Mouse (Mus musculus) splenic B cell, adult 2 months (primary cell): ENCODE results near the gene Sash3.
A peak's percentile ranks its signal among the peaks of the same experiment; 100 is the strongest.

Experiments
- DNase-seq: peaks from one replicate; pipeline ENCODE4 v3.0.0-alpha.2; 2011; ENCODE audit warnings: low read depth, low spot score
- H3K27me3 ChIP-seq: 2 replicates; pipeline ENCODE4 v1.6.1; 2012; ENCODE audit warnings: mild to moderate bottlenecking, low read length, moderate library complexity, mixed read lengths; ENCODE audit not compliant: control insufficient read depth, poor library complexity, insufficient read depth, severe bottlenecking
- H3K36me3 ChIP-seq: 2 replicates; pipeline ENCODE4 v1.6.1; 2012; ENCODE audit warnings: mild to moderate bottlenecking, low read length, moderate library complexity, mixed read lengths; ENCODE audit not compliant: control insufficient read depth, poor library complexity, insufficient read depth, severe bottlenecking

Sash3 gene

DNA sequence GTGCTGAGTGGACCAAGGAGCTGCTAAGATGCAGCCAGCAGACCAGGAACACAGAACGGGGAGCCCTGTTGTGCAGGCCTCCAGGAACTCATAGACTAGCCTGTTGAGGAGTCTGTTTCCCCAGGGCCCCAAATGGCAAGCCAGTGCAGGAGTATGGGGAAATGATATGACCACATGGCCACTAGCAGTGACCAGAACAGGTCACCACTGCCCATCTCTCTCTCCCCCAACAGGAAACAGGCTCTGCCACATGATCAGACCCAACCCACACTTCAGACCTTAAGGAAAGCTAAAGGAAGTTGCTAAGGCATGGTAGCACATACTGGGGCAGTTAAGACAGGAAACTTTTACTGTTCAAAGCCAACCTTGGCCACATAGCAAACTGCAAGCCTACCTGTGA lies 17.1 kb upstream of the Sash3 start:
- Histone ChIP-seq H3K36me3 (no peaks in the 10 kb centered on the region), H3K27me3 (no peaks in the 10 kb centered on the region)
- DNase-seq = no peak

DNA sequence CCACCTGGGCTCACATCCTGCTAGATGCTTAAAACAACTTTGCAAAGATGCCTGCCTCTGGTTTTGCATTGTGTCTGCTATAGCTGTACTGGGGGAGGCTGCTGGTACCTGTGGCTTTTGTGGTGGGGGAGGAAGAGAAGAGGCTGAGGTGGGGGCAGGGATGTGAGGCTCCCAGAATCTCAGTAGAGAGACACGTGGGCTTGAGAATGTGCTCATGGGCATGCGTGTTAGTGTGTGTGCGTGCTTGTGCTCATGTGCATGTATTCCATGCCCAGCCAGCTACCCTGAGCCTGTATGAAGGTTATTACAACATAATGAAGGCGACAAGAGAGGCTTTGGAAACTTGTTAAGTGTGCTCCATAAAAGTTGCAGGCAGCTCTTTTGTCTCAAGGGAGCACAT lies 9.3 kb upstream of the Sash3 start:
- H3K27me3 ChIP-seq = no peaks in the 10 kb centered on the region
- H3K36me3 ChIP-seq = no peaks in the 10 kb centered on the region
- peak; percentile 6 for DNase-seq

DNA sequence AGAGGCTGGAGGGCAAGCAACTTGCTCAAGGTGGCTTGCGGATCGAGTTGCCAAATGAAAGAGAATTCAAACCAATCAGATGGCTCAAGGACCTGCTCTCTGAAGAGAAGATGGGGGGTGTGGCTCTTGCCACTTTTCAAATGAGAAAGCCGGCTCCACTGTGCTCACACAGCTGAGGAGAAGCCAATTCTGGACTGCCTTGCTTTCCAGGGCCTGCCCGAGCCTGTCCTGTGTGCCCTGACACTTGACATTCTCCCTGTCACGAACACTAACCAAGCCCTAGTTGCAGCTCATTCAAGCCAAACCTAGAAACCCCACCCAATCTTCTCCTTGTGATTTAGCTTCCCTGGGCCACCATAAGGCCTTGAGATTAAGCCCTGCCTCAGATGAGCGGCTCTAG lies 8.2 kb upstream of the Sash3 start:
- no peaks in the 10 kb centered on the region for H3K36me3 ChIP-seq
- no peaks in the 10 kb centered on the region for H3K27me3 ChIP-seq
- peak; percentile 6 for DNase-seq

GRCm38 (mm10) chrX:48138539-48139275 lies 7.5 kb upstream of the Sash3 start:
- DNase-seq = peak; percentile 77
- Histone ChIP-seq H3K36me3 (no peaks in the 10 kb centered on the region), H3K27me3 (no peaks in the 10 kb centered on the region)

GRCm38 (mm10) chrX:48139368-48140285 lies 6.6 kb upstream of the Sash3 start:
- DNase-seq = peak; percentile 28
- Histone ChIP-seq H3K36me3 (no peaks in the 10 kb centered on the region), H3K27me3 (no peaks in the 10 kb centered on the region)

GRCm38 (mm10) chrX:48140286-48140877 lies 5.9 kb upstream of the Sash3 start:
- no peaks in the 10 kb centered on the region for H3K27me3 ChIP-seq
- DNase-seq = peak; percentile 78
- H3K36me3 ChIP-seq = no peaks in the 10 kb centered on the region

GRCm38 (mm10) chrX:48141481-48141880 lies 4.8 kb upstream of the Sash3 start:
- no peaks in the 10 kb centered on the region for H3K27me3 ChIP-seq
- DNase-seq = peak; percentile 75
- H3K36me3 ChIP-seq = no peaks in the 10 kb centered on the region

DNA sequence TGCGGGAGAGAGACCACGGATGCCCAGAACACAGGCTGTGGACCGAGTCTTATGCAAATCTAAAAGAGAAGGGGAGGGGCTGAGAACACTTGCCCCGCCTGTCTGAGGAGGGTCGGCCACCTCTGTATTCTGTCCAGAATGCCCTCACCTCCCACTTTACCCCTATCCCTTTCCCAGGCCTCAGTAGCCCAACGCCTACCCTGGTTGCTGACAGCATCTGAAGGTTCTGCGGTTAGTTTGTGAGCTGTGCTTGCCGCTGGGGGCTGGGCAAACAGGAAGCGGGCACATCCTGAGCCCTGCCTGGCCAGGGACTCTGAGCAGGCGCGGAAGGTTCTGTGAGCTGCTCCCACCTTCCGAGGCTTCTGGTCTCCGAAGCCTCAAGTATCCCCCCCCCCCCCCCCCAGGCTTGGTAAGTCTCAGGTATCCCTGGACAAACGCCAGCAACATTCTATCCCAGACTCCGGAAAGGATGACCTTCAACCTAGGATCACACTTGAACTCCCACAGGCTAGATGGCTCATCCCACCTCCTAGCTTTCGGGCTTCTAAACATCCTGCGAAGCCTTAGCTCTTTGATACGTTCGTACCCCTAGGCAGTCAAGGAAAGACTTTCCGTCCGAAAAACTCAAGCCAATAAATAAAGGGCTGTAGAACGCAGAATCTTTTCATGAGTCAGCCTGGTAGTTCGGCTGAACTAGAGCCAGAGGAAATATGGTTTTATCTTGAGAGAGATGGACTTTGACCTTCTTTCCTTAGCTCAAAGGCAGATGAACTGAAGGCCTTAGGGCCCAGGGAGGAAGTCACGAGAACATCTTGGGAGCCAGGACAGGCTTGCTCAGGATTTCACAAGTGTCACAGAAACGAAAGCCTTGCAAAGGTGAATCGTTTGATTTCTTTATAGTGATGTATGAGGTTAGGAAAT lies 2.6 kb upstream of the Sash3 start:
- peak; percentile 59 for DNase-seq
- H3K36me3 ChIP-seq = no peaks in the 10 kb centered on the region
- H3K27me3 ChIP-seq = no peaks in the 10 kb centered on the region

GRCm38 (mm10) chrX:48147226-48147625 lies 990 bp downstream of the Sash3 start:
- H3K27me3 ChIP-seq = no peaks in the 10 kb centered on the region
- peaks cover 2% of the 10 kb centered on the region; the same call in 1 of the 2 replicates for H3K36me3 ChIP-seq
- peak; percentile 25 for DNase-seq

GRCm38 (mm10) chrX:48147741-48148186 lies 1.5 kb downstream of the Sash3 start:
- peak; percentile 69 for DNase-seq
- H3K27me3 ChIP-seq = no peaks in the 10 kb centered on the region
- H3K36me3 ChIP-seq = peaks cover 2% of the 10 kb centered on the region; the same call in 1 of the 2 replicates

DNA sequence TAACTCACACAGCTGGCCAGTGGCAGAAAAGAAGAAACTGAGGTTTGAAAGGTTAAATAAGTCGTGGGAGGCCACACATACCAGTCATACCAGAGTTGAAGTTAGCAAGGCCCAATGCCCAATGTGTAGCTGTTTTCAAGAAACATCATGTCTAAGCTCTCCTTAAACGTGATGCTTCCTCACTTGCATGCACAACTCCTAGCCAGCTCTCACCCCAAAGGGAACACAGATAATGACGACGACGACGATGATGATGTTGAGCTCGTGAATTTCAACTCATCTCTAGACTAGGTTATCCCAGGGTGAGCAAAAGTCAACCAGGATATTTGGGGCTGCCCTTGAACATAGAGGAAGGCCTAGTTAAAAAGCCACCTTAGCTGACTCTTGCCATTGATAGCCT lies 5.9 kb downstream of the Sash3 start:
- peaks cover 8% of the 10 kb centered on the region for H3K36me3 ChIP-seq

DNA sequence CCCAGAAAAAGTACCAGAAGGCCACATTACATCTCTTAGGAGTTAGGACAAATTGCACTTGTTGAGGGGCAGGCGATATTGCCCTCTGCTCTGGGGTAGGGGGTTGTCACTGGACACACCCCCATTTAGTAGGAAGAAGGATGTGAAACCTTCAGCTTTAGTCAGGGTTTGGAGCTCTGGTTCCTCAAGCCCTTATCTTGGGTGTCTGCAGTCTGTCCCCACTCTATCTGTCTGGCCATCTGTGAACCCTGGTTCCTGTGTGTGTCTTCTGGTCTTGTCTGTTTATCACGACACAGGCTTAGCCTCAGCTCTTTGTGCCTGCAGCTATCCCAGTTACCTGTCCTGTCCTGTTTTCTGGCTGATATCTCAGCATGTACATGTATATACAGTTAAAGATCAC lies 7.2 kb downstream of the Sash3 start:
- peaks cover 8% of the 10 kb centered on the region for H3K36me3 ChIP-seq
- H3K27me3 ChIP-seq = no peaks in the 10 kb centered on the region
- peak; percentile 52 for DNase-seq

More for the DNA sequence above, 5.9 kb downstream of the Sash3 start:
- DNase-seq = no peak
- no peaks in the 10 kb centered on the region for H3K27me3 ChIP-seq

GRCm38 (mm10) chrX:48153949-48154348 lies 7.7 kb downstream of the Sash3 start:
- DNase-seq = no peak
- H3K36me3 ChIP-seq = peaks cover 9% of the 10 kb centered on the region
- H3K27me3 ChIP-seq = no peaks in the 10 kb centered on the region

DNA sequence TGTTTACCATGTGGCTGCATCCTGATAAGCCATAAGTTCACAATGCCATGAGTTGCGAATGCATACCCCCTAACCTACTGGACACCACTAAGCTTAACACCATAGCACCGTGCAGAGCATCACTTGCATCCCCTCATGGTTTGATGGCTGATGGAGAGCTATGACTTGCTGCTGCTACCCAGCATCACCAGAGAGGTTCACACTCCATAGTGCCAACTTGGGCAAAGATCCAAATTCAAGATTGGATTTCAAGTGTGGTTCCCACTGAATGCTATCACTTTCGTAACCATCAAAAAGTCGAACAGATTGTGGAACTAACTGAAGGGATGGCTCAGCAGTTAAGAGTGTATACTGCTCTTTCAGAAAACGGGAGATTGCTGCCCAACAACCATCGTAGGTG lies 9.3 kb downstream of the Sash3 start:
- no peak for DNase-seq
- Histone ChIP-seq H3K27me3 (no peaks in the 10 kb centered on the region), H3K36me3 (peaks cover 14% of the 10 kb centered on the region)
